Mouse (Mus musculus) embryonic facial prominence, embryonic 13.5 days (tissue): ENCODE data around the gene Runx3. TPM values are rescaled to one million over a fixed set of nuclear protein-coding genes. Genes with fewer than 3 reads are reported as not detected.

Source experiments
- ATAC-seq: fragments of 200-750 bp; cut with Nextera tagmentation; 2 replicates; pipeline ENCODE4 v1.8.0; 2017; ENCODE audit warnings: low read depth; ENCODE audit not compliant: insufficient number of reproducible peaks, insufficient read depth, low FRiP score, low TSS enrichment
- H3K27ac ChIP-seq: fragments of 300-500 bp; sonication (generic); 2 replicates; pipeline ENCODE4 v1.5.1; 2015; ENCODE audit warnings: moderate library complexity, mild to moderate bottlenecking, inconsistent platforms
- H3K27me3 ChIP-seq: fragments of 300-500 bp; sonication (generic); 2 replicates; pipeline ENCODE4 v1.6.1; 2015; ENCODE audit warnings: mild to moderate bottlenecking, inconsistent platforms
- H3K36me3 ChIP-seq: fragments of 300-500 bp; sonication (generic); 2 replicates; pipeline ENCODE4 v1.6.1; 2015; ENCODE audit warnings: mild to moderate bottlenecking, inconsistent platforms
- H3K4me1 ChIP-seq: fragments of 300-500 bp; sonication (generic); 2 replicates; pipeline ENCODE4 v1.6.1; 2015; ENCODE audit warnings: inconsistent platforms
- H3K4me2 ChIP-seq: fragments of 300-500 bp; sonication (generic); 2 replicates; pipeline ENCODE4 v1.6.1; 2015; ENCODE audit warnings: moderate library complexity, mild to moderate bottlenecking, inconsistent platforms
- H3K4me3 ChIP-seq: fragments of 300-500 bp; sonication (generic); 2 replicates; pipeline ENCODE4 v1.5.1; 2015; ENCODE audit warnings: mild to moderate bottlenecking, inconsistent platforms
- H3K9ac ChIP-seq: fragments of 300-500 bp; sonication (generic); 2 replicates; pipeline ENCODE4 v1.6.1; 2015; ENCODE audit warnings: mild to moderate bottlenecking, inconsistent platforms
- H3K9me3 ChIP-seq: fragments of 300-500 bp; sonication (generic); 2 replicates; pipeline ENCODE4 v1.6.1; 2016; ENCODE audit warnings: inconsistent platforms
- WGBS: fragments of 180-500 bp; shearing (Covaris S2); methylation state at CpG from one replicate; pipeline ENCODE4 v1.1.7; 2015; ENCODE audit warnings: mixed read lengths; 5-methylcytosine and 5-hydroxymethylcytosine counted together
- polyA plus RNA-seq: library from polyadenylated mRNA; unstranded; fragments of >200 nt; fragmentation: Nextera tagmentation; extraction: Ambion mirVana; gene quantifications from 2 replicates; pipeline ENCODE4 v1.2.1, GENCODE M21; 2015

Gene Runx3
- polyA plus RNA-seq, 1 experiment from 2014 or later, result 3.1 TPM

GRCm38 (mm10) chr4:135132797-135133196 is 12.3 kb downstream of the Runx3 start:
- no peak overlapping the region for H3K4me2 ChIP-seq
- no peak overlapping the region for H3K9ac ChIP-seq
- H3K9me3 ChIP-seq, result no peaks in the 10 kb centered on the region
- H3K27me3 ChIP-seq, result peaks cover 31% of the 10 kb centered on the region
- no peaks in the 10 kb centered on the region for H3K36me3 ChIP-seq
- no peak overlapping the region for H3K27ac ChIP-seq
- peaks cover 37% of the 10 kb centered on the region for H3K4me1 ChIP-seq
- WGBS, result 82% methylated on average over 12 of the region's 12 CpGs
- no peak for ATAC-seq
- no peak overlapping the region for H3K4me3 ChIP-seq

GRCm38 (mm10) chr4:135133711-135134110 is 13.3 kb downstream of the Runx3 start:
- Histone ChIP-seq H3K4me3 (no peak overlapping the region), H3K9me3 (no peaks in the 10 kb centered on the region), H3K9ac (no peak overlapping the region), H3K36me3 (no peaks in the 10 kb centered on the region), H3K4me1 (peaks cover 30% of the 10 kb centered on the region), H3K27ac (no peak overlapping the region), H3K4me2 (no peak overlapping the region), H3K27me3 (peaks cover 36% of the 10 kb centered on the region)
- WGBS, result 67% methylated on average over 4 of the region's 4 CpGs
- ATAC-seq, result no peak

- H3K4me3 ChIP-seq, result no peak overlapping the region
- no peak overlapping the region for H3K9ac ChIP-seq
- ATAC-seq, result no peak
- H3K36me3 ChIP-seq, result no peaks in the 10 kb centered on the region
- WGBS, result 69% methylated on average over 6 of the region's 6 CpGs
- H3K4me1 ChIP-seq, result peaks cover 22% of the 10 kb centered on the region
- H3K4me2 ChIP-seq, result no peak overlapping the region
- peaks cover 52% of the 10 kb centered on the region for H3K27me3 ChIP-seq
- no peaks in the 10 kb centered on the region for H3K9me3 ChIP-seq
- H3K27ac ChIP-seq, result no peak overlapping the region
Observed at GRCm38 (mm10) chr4:135135331-135135730, 14.9 kb downstream of the Runx3 start.

- Histone ChIP-seq H3K4me3 (no peak overlapping the region), H3K9me3 (no peaks in the 10 kb centered on the region), H3K36me3 (no peaks in the 10 kb centered on the region), H3K27me3 (peaks cover 60% of the 10 kb centered on the region), H3K4me2 (no peak overlapping the region), H3K4me1 (peaks cover 30% of the 10 kb centered on the region), H3K9ac (no peak overlapping the region), H3K27ac (no peak overlapping the region)
- 66% methylated on average over 8 of the region's 8 CpGs for WGBS
- no peak for ATAC-seq
Observed at GRCm38 (mm10) chr4:135136202-135136601, 15.8 kb downstream of the Runx3 start.

- H3K9ac ChIP-seq, result 0 out of 2 replicates have a peak overlapping the region, but pooled peaks have one; percentile 44
- no peaks in the 10 kb centered on the region for H3K9me3 ChIP-seq
- no peak for ATAC-seq
- H3K36me3 ChIP-seq, result no peaks in the 10 kb centered on the region
- peaks cover 65% of the 10 kb centered on the region for H3K27me3 ChIP-seq
- H3K4me3 ChIP-seq, result no peak overlapping the region
- no peak overlapping the region for H3K4me2 ChIP-seq
- no peak overlapping the region for H3K27ac ChIP-seq
- peaks cover 35% of the 10 kb centered on the region for H3K4me1 ChIP-seq
- WGBS, result 40% methylated on average over 10 of the region's 10 CpGs
Observed at GRCm38 (mm10) chr4:135136612-135137011, 16.2 kb downstream of the Runx3 start.

- 1% methylated on average over 25 of the region's 25 CpGs for WGBS
- Histone ChIP-seq H3K27ac (no peak overlapping the region), H3K9ac (peak overlapping the region; percentile 51), H3K4me1 (peaks cover 49% of the 10 kb centered on the region), H3K27me3 (peaks cover 99% of the 10 kb centered on the region), H3K4me2 (peak overlapping the region; percentile 41), H3K9me3 (no peaks in the 10 kb centered on the region), H3K36me3 (no peaks in the 10 kb centered on the region), H3K4me3 (peak overlapping the region; percentile 6; the same call in 1 of the 2 replicates)
- ATAC-seq, result peak; percentile 38; the same call in 1 of the 2 replicates
Observed at GRCm38 (mm10) chr4:135140647-135141515, 20.4 kb downstream of the Runx3 start.

- 6% methylated on average over 13 of the region's 13 CpGs for WGBS
- H3K36me3 ChIP-seq, result no peaks in the 10 kb centered on the region
- no peak overlapping the region for H3K4me3 ChIP-seq
- peaks cover 98% of the 10 kb centered on the region for H3K27me3 ChIP-seq
- no peak for ATAC-seq
- H3K9ac ChIP-seq, result no peak overlapping the region
- H3K4me1 ChIP-seq, result peaks cover 49% of the 10 kb centered on the region
- 0 out of 2 replicates have a peak overlapping the region, but pooled peaks have one; percentile 5 for H3K4me2 ChIP-seq
- no peak overlapping the region for H3K27ac ChIP-seq
- H3K9me3 ChIP-seq, result no peaks in the 10 kb centered on the region
Observed at GRCm38 (mm10) chr4:135141720-135142119, 21.3 kb downstream of the Runx3 start.

- peaks cover 99% of the 10 kb centered on the region for H3K27me3 ChIP-seq
- H3K4me2 ChIP-seq, result peak overlapping the region; percentile 52
- peak overlapping the region; percentile 9; the same call in 1 of the 2 replicates for H3K4me3 ChIP-seq
- ATAC-seq, result 0 out of 2 replicates have a peak, but pooled peaks have one; percentile 33
- no peaks in the 10 kb centered on the region for H3K9me3 ChIP-seq
- H3K4me1 ChIP-seq, result peaks cover 55% of the 10 kb centered on the region
- H3K36me3 ChIP-seq, result no peaks in the 10 kb centered on the region
- peak overlapping the region; percentile 41; the same call in 1 of the 2 replicates for H3K9ac ChIP-seq
- H3K27ac ChIP-seq, result peak overlapping the region; percentile 90
- WGBS, result 6% methylated on average over 15 of the region's 15 CpGs
Observed at GRCm38 (mm10) chr4:135146734-135147133, 26.3 kb downstream of the Runx3 start.

GRCm38 (mm10) chr4:135148660-135149059 is 28.2 kb downstream of the Runx3 start:
- Histone ChIP-seq H3K9ac (no peak overlapping the region), H3K4me2 (no peak overlapping the region), H3K9me3 (no peaks in the 10 kb centered on the region), H3K27me3 (peaks cover 99% of the 10 kb centered on the region), H3K4me3 (no peak overlapping the region), H3K27ac (no peak overlapping the region), H3K36me3 (no peaks in the 10 kb centered on the region), H3K4me1 (peaks cover 70% of the 10 kb centered on the region)
- no peak for ATAC-seq
- WGBS, result 10% methylated on average over 7 of the region's 7 CpGs

- H3K9me3 ChIP-seq, result no peaks in the 10 kb centered on the region
- no peaks in the 10 kb centered on the region for H3K36me3 ChIP-seq
- no peak overlapping the region for H3K27ac ChIP-seq
- 4% methylated on average over 32 of the region's 32 CpGs for WGBS
- H3K4me2 ChIP-seq, result peak overlapping the region; percentile 34
- ATAC-seq, result no peak
- H3K27me3 ChIP-seq, result peaks cover 99% of the 10 kb centered on the region
- 0 out of 2 replicates have a peak overlapping the region, but pooled peaks have one; percentile 12 for H3K4me3 ChIP-seq
- peaks cover 79% of the 10 kb centered on the region for H3K4me1 ChIP-seq
- H3K9ac ChIP-seq, result no peak overlapping the region
Observed at GRCm38 (mm10) chr4:135150031-135150801, 29.8 kb downstream of the Runx3 start.

- peaks cover 78% of the 10 kb centered on the region for H3K4me1 ChIP-seq
- no peak overlapping the region for H3K9ac ChIP-seq
- peaks cover 99% of the 10 kb centered on the region for H3K27me3 ChIP-seq
- no peak overlapping the region for H3K27ac ChIP-seq
- peak overlapping the region; percentile 64 for H3K4me2 ChIP-seq
- ATAC-seq, result no peak
- peak overlapping the region; percentile 49; the same call in 1 of the 2 replicates for H3K4me3 ChIP-seq
- no peaks in the 10 kb centered on the region for H3K9me3 ChIP-seq
- WGBS, result 8% methylated on average over 34 of the region's 34 CpGs
- H3K36me3 ChIP-seq, result no peaks in the 10 kb centered on the region
Observed at GRCm38 (mm10) chr4:135151111-135151987, 30.9 kb downstream of the Runx3 start.
